Mouse (Mus musculus) kidney, adult 2 months (tissue): ENCODE measurements around the gene Clec10a. TPM values are rescaled to one million over a fixed set of nuclear protein-coding genes. Genes with fewer than 3 reads are reported as not detected.

Experiments used
- DNase-seq: peaks from one replicate; pipeline ENCODE4 v3.0.0; 2021
- H3K27ac ChIP-seq: fragments of 200-500 bp; 2 replicates; pipeline ENCODE4 v1.5.1; 2012; ENCODE audit warnings: low read depth, low read length, control low read depth, inconsistent platforms; ENCODE audit not compliant: insufficient read depth
- H3K27me3 ChIP-seq: fragments of 200-500 bp; replicated peaks from 2 replicates; pipeline ENCODE4 v1.6.1; 2012; ENCODE audit warnings: mild to moderate bottlenecking, moderate library complexity, low read length, inconsistent platforms; ENCODE audit not compliant: control insufficient read depth, insufficient read depth
- H3K36me3 ChIP-seq: fragments of 200-500 bp; 2 replicates; pipeline ENCODE4 v1.6.1; 2012; ENCODE audit warnings: mild to moderate bottlenecking, moderate library complexity, low read length, inconsistent platforms; ENCODE audit not compliant: control insufficient read depth, insufficient read depth
- H3K4me1 ChIP-seq: fragments of 200-500 bp; 2 replicates; pipeline ENCODE4 v1.6.1; 2011; ENCODE audit warnings: low read length; ENCODE audit not compliant: control insufficient read depth, insufficient read depth
- H3K4me3 ChIP-seq: fragments of 200-500 bp; 2 replicates; pipeline ENCODE4 v1.5.1; 2011; ENCODE audit warnings: mild to moderate bottlenecking, low read depth, low read length, control low read depth; ENCODE audit not compliant: insufficient read depth
- CTCF ChIP-seq: fragments of 200-500 bp; conservative IDR thresholded peaks from 2 replicates; pipeline ENCODE4 v1.5.1; 2011; ENCODE audit warnings: low read depth, mild to moderate bottlenecking, control low read depth, low read length, moderate library complexity, mixed read lengths; ENCODE audit not compliant: insufficient read depth, insufficient read length
- POLR2A ChIP-seq: fragments of 200-500 bp; IDR thresholded peaks from one replicate; pipeline ENCODE4 v1.6.1; 2011; ENCODE audit warnings: low read depth, low read length, control low read depth
- WGBS: fragments of 180-500 bp; shearing (Covaris S2); methylation state at CpG from one replicate; pipeline ENCODE4 v1.1.7; 2018; 5-methylcytosine and 5-hydroxymethylcytosine counted together
- polyA plus RNA-seq: library from polyadenylated mRNA; depleted of rRNA; stranded (reverse); fragments of >200 nt; gene quantifications from 2 replicates; pipeline ENCODE4 v1.2.3, GENCODE M21; 2012

The Clec10a gene
- polyA plus RNA-seq, 1 experiment = 4.0 TPM

DNA sequence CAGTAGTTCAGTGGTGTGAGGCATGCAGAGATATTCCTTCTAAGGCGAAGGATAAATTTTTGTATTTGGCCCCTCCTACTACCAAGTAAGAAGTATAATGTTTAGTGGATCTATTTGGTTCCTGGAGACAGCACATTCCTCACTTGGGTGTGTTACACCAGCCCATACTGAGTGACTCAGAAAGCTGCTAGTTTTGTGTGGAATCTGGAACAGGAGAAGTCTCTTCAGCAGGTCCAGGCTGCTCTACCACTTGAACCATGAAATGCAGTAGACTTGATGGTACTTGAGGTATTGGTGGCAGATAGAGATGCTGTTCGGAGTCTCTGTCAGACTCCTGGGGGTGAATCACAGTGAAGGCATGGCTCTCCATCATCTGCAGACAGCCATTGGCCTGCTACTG, 54.7 kb downstream of the Clec10a start:
- Histone ChIP-seq H3K27me3 (no peaks in the 10 kb centered on the region), H3K4me1 (peaks cover 13% of the 10 kb centered on the region), H3K4me3 (no peak overlapping the region), H3K27ac (no peak overlapping the region), H3K36me3 (no peaks in the 10 kb centered on the region)
- no peak for TF ChIP-seq POLR2A
- TF ChIP-seq CTCF = no peak
- 92% methylated on average over 2 of the region's 2 CpGs for WGBS
- DNase-seq = no peak

DNA sequence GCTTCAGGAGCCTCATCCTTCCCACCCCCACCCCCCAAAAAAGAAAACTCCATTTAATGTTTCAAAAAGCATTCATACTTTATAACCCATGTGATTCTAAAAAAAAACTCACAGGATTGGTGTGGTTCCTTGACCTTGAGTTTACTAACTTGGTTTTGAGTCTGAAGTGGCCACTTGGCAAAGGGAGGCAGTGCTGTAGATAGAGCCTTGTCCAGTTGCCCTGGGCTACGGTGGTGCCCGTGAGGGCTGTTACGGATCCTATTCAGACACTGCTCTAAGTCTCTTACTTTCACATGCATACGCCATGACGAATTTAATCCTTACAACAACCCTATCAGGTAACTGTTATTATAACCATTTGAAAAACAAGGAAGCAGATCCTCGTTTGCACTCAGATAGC, 56.0 kb downstream of the Clec10a start:
- TF ChIP-seq POLR2A = no peak
- no peak for TF ChIP-seq CTCF
- 63% methylated on average over 6 of the region's 6 CpGs for WGBS
- H3K4me1 ChIP-seq = peaks cover 19% of the 10 kb centered on the region
- H3K4me3 ChIP-seq = no peak overlapping the region
- no peak for DNase-seq
- H3K27ac ChIP-seq = no peak overlapping the region
- H3K27me3 ChIP-seq = no peaks in the 10 kb centered on the region
- no peaks in the 10 kb centered on the region for H3K36me3 ChIP-seq

DNA sequence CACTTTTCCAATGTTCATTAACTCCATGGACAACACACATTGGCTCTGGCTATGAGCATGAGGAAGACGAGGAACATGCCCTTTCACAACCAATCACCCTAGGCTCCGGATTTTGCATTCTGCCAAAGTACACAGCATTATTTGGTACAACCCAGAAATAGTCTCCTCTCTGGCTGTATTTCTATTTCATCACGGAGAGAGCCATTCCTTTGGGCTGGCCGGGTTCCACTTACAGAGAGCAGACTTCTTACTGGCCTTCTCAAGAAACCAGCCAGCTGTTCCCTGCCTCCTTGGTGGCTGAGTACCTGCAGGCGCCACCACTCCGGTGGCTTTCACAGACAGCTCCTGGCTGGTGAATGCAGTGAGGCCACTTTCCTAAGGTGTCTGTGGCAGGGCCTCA, 56.4 kb downstream of the Clec10a start, which contains the start of gene Slc16a11:
Gene Slc16a11, plus strand, starts transcription at position 330 of the 400 bp plus-strand sequence.
- WGBS = 44% methylated on average over 6 of the region's 6 CpGs
- Histone ChIP-seq H3K4me1 (peaks cover 24% of the 10 kb centered on the region), H3K27me3 (no peaks in the 10 kb centered on the region), H3K4me3 (no peak within 1 kb of the TSS), H3K36me3 (no peaks in the 10 kb centered on the region; the same call in 1 of the 2 replicates), H3K27ac (peak within 1 kb of the TSS; percentile 65)
- TF ChIP-seq POLR2A (no peak), CTCF (no peak)
- DNase-seq = no peak

DNA sequence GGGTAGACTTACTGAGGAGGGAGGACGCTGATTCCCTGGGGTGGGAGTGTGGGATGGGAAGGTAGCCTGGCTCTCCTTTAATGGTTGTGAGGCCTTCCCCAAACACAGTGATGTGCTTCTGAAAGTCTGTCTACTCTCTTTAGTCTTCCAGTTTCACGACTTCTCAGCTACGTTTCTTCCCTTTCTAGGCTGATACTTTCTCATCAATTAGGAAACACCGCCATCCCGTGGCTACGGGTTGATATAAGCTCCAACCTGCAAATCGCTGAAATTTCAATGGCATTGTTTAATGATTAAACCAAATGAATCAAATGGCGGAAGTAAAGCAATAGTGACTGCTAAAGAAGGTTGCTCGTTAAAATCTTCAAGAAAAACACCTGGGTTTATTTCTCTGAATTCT, 56.9 kb downstream of the Clec10a start:
- H3K36me3 ChIP-seq = no peaks in the 10 kb centered on the region; the same call in 1 of the 2 replicates
- WGBS = 7% methylated on average over 9 of the region's 9 CpGs
- H3K4me1 ChIP-seq = peaks cover 28% of the 10 kb centered on the region

DNA sequence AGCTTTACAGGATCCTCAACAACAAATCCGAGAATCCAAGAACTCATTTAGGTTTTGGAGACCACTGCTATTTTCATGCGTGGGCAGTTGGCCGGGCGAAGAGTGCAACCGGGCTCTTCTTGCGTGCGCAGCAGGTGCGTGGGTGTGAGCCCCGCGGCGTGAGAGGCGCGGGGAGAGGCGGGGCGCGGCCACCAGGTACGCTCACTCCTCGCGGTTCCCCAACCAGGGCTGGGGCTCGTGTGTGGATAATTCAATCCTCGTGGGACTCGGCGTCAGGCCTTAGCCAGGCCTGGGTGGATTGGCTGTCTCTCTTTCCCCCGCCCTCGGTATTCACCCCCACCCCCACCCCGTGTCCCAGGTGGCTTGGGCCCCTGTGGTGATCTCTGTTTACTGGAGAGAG, 57.7 kb downstream of the Clec10a start:
- Histone ChIP-seq H3K4me3 (peak overlapping the region; percentile 32), H3K36me3 (no peaks in the 10 kb centered on the region; the same call in 1 of the 2 replicates), H3K27me3 (no peaks in the 10 kb centered on the region), H3K4me1 (peaks cover 35% of the 10 kb centered on the region), H3K27ac (peak overlapping the region; percentile 1; the same call in 1 of the 2 replicates)
- DNase-seq = no peak
- TF ChIP-seq POLR2A (no peak), CTCF (no peak)
- 11% methylated on average over 26 of the region's 26 CpGs for WGBS

More for the DNA sequence above, 56.9 kb downstream of the Clec10a start:
- Histone ChIP-seq H3K27me3 (no peaks in the 10 kb centered on the region), H3K27ac (peak overlapping the region; percentile 65), H3K4me3 (no peak overlapping the region)
- TF ChIP-seq CTCF = peak; percentile 49
- TF ChIP-seq POLR2A = no peak
- DNase-seq = peak; percentile 92

DNA sequence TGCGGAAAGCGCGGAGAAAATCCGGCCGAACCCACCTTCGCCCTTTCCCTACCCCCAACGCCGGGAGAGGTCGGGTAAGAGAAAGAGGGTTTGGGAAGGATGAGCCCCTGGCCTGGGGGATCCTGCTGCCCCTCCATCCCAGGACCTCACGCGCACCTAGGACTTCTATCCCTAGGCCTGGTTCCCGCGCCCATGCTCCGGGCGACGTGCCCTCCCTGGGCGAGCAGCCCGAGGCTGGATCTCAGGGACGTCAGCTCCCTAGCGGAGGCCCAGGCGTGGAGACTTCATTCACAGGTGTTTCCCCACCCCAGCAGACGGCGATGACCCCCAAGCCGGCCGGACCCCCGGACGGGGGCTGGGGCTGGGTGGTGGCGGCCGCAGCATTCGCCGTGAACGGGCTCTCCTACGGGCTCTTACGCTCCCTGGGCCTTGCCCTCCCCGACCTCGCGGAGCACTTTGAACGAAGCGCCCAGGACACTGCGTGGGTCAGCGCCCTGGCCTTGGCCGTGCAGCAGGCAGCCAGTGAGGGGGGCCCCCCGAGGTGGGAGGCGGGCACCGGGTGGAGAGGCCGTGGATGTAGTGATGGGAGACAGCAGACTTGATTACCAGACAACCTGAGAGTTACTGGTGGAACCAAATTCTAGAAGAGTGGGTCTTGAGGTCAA, 58.3 kb downstream of the Clec10a start:
- DNase-seq = peak; percentile 89
- Histone ChIP-seq H3K27me3 (no peaks in the 10 kb centered on the region), H3K4me3 (peak overlapping the region; percentile 32)

DNA sequence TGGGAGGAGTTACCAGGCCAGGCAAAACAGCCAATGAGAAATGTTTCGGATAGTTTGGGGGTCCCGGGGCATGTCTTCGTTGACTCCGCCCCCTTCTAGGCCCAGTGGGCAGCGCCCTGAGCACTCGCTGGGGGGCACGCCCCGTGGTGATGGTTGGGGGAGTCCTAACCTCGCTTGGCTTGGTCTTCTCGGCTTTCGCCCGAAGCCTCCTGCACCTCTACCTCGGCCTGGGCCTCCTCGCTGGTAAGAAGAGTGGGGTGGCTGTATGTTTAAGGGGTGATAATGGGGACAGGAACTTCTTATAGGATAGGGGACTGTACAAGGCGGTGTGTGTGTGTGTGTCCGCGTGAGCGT, 58.8 kb downstream of the Clec10a start:
- Histone ChIP-seq H3K4me3 (no peak overlapping the region), H3K27ac (peak overlapping the region; percentile 42), H3K27me3 (no peaks in the 10 kb centered on the region), H3K36me3 (no peaks in the 10 kb centered on the region; the same call in 1 of the 2 replicates), H3K4me1 (peaks cover 36% of the 10 kb centered on the region)
- TF ChIP-seq CTCF (no peak), POLR2A (no peak)
- no peak for DNase-seq
- 33% methylated on average over 18 of the region's 18 CpGs for WGBS

More for the DNA sequence above, 58.3 kb downstream of the Clec10a start:
- Histone ChIP-seq H3K27ac (peak overlapping the region; percentile 42), H3K4me1 (peaks cover 36% of the 10 kb centered on the region), H3K36me3 (no peaks in the 10 kb centered on the region; the same call in 1 of the 2 replicates)
- TF ChIP-seq CTCF = no peak
- TF ChIP-seq POLR2A = no peak
- 7% methylated on average over 46 of the region's 46 CpGs for WGBS
